Mouse (Mus musculus) heart, postnatal 4 days (tissue): ENCODE results near the gene Slc4a8. TPM values are rescaled to one million over a fixed set of nuclear protein-coding genes. Genes with fewer than 3 reads are reported as not detected.
A peak's percentile ranks its signal among the peaks of the same experiment; 100 is the strongest.

ENCODE experiments used
- DNase-seq: peaks from one replicate; pipeline ENCODE4 v3.0.0; 2021
- total RNA-seq, 2 experiments: library from RNA; stranded (reverse); gene quantifications; 2 replicates each; pipeline ENCODE4 v1.2.3; 2021

Slc4a8 gene
- total RNA-seq, 2 experiments from 2014 or later: 2.4 to 2.5 TPM

GRCm38 (mm10) chr15:100832784-100833183 is 71.2 kb downstream of the Slc4a8 start:
- DNase-seq: no peak

- no peak for DNase-seq
Measured at GRCm38 (mm10) chr15:100836729-100837128, 75.2 kb downstream of the Slc4a8 start.

GRCm38 (mm10) chr15:100838607-100839207 is 77.2 kb downstream of the Slc4a8 start:
- peak; percentile 75 for DNase-seq

- DNase-seq: no peak
Measured at GRCm38 (mm10) chr15:100844336-100844735, 82.8 kb downstream of the Slc4a8 start.

GRCm38 (mm10) chr15:100845049-100845879 is 83.7 kb downstream of the Slc4a8 start:
- DNase-seq: no peak

- no peak for DNase-seq
Measured at GRCm38 (mm10) chr15:100847193-100847592, 85.6 kb downstream of the Slc4a8 start.

GRCm38 (mm10) chr15:100857586-100857985 is 96.0 kb downstream of the Slc4a8 start:
- no peak for DNase-seq

- no peak for DNase-seq
Measured at GRCm38 (mm10) chr15:100860856-100861255, 99.3 kb downstream of the Slc4a8 start.

- DNase-seq: no peak
Measured at GRCm38 (mm10) chr15:100865556-100865955, 104.0 kb downstream of the Slc4a8 start.

GRCm38 (mm10) chr15:100869558-100869957 is 108.0 kb downstream of the Slc4a8 start, which contains the start of gene Scn8a:
Scn8a (plus strand) TSS chr15:100869858.
- DNase-seq: no peak

GRCm38 (mm10) chr15:100870001-100870774 is 108.6 kb downstream of the Slc4a8 start:
- DNase-seq: peak; percentile 64

GRCm38 (mm10) chr15:100870775-100871106 is 109.2 kb downstream of the Slc4a8 start:
- peak; percentile 27 for DNase-seq

GRCm38 (mm10) chr15:100871107-100872011 is 109.8 kb downstream of the Slc4a8 start:
- DNase-seq: no peak

- peak; percentile 85 for DNase-seq
Measured at GRCm38 (mm10) chr15:100873155-100873554, 111.6 kb downstream of the Slc4a8 start.

Other genes starting within 250 kb of the Slc4a8 start
- gene Tfcp2, start 209.7 kb upstream of the Slc4a8 start, total RNA-seq: 10 to 100 TPM; 14.4 to 14.6 TPM
- gene Pou6f1, start 161.8 kb upstream of the Slc4a8 start, total RNA-seq: 10 to 100 TPM; 26.3 to 29.3 TPM
- gene Dazap2, start 146.4 kb upstream of the Slc4a8 start, total RNA-seq: 100 to 1,000 TPM; 147 to 155 TPM
- gene Smagp, start 124.8 kb upstream of the Slc4a8 start, total RNA-seq: 10 to 100 TPM; 21.6 to 22.6 TPM
- gene Bin2, start 92.2 kb upstream of the Slc4a8 start, total RNA-seq: 1 to 10 TPM; 1.6 to 2.0 TPM
- gene Cela1, start 73.8 kb upstream of the Slc4a8 start, total RNA-seq: not detected
- gene Galnt6, start 32.4 kb upstream of the Slc4a8 start, total RNA-seq: 1 to 10 TPM; 1.3 to 1.6 TPM
- under 1 TPM; 0.50 to 0.83 TPM for gene Scn8a, start 108.1 kb downstream of the Slc4a8 start, total RNA-seq